34 mouse cellular contexts compared by ENCODE assay signal in genomic region chr6:97402822-97403472, GRCm38 (mm10).
DNase-seq lines count a peak whose midpoint lies in the region; ATAC-seq lines count a peak whose summit lies in the region.
"Had no signal": no experiment of that assay in that cellular context is flagged by ENCODE, and none has a peak within 500 bp of the region (broad histone marks: within the 10 kb centered on the region; RNA-seq: fewer than 3 reads in every experiment).

No protein-coding gene starts in this region.

- no peaks in the 10 kb centered on the region for H3K9me3 ChIP-seq in kidney, embryonic 15.5 days (replicated peaks)
- H3K9me3 ChIP-seq in neural tube, embryonic 12.5 days: no peaks in the 10 kb centered on the region
- H3K9me3 ChIP-seq: embryonic facial prominence, embryonic 10.5 days; embryonic facial prominence, embryonic 15.5 days; heart, embryonic 13.5 days; hindbrain, embryonic 10.5 days; limb, embryonic 12.5 days; liver, embryonic 15.5 days had no signal

- WGBS in kidney, embryonic 15.5 days: 36% methylated on average over 9 of the region's 10 CpGs
- WGBS in neural tube, embryonic 12.5 days: 46% methylated on average over 10 of the region's 10 CpGs

- peaks cover 24% of the 10 kb centered on the region for H3K4me1 ChIP-seq in kidney, embryonic 15.5 days
- H3K4me1 ChIP-seq in neural tube, embryonic 12.5 days: peaks cover 33% of the 10 kb centered on the region
- H3K4me1 ChIP-seq: embryonic facial prominence, embryonic 15.5 days had no signal

- no peaks in the 10 kb centered on the region for H3K36me3 ChIP-seq in kidney, embryonic 15.5 days
- H3K36me3 ChIP-seq in neural tube, embryonic 12.5 days: no peaks in the 10 kb centered on the region
- H3K36me3 ChIP-seq: embryonic facial prominence, embryonic 10.5 days; embryonic facial prominence, embryonic 15.5 days; heart, embryonic 13.5 days; limb, embryonic 12.5 days; liver, embryonic 15.5 days had no signal

- H3K4me3 ChIP-seq in kidney, embryonic 15.5 days (replicated peaks): no peak overlapping the region
- no peak overlapping the region for H3K4me3 ChIP-seq in neural tube, embryonic 12.5 days
- H3K4me3 ChIP-seq: embryonic facial prominence, embryonic 10.5 days; embryonic facial prominence, embryonic 15.5 days; heart, adult 2 months; heart, embryonic 13.5 days; hindbrain, embryonic 10.5 days; left cerebral cortex, adult 2 months; limb, embryonic 12.5 days; liver, embryonic 15.5 days had no signal

- H3K27ac ChIP-seq in kidney, embryonic 15.5 days: no peak overlapping the region
- no peak overlapping the region for H3K27ac ChIP-seq in neural tube, embryonic 12.5 days
- H3K27ac ChIP-seq: embryonic facial prominence, embryonic 10.5 days; embryonic facial prominence, embryonic 15.5 days; heart, adult 2 months; heart, embryonic 13.5 days; hindbrain, embryonic 10.5 days; kidney, postnatal 0 days; left cerebral cortex, adult 2 months; limb, embryonic 12.5 days; liver, embryonic 15.5 days; stomach, postnatal 0 days had no signal

- H3K9ac ChIP-seq in kidney, embryonic 15.5 days: no peak overlapping the region
- H3K9ac ChIP-seq in neural tube, embryonic 12.5 days: no peak overlapping the region
- H3K9ac ChIP-seq: embryonic facial prominence, embryonic 15.5 days; heart, embryonic 13.5 days; limb, embryonic 12.5 days; liver, embryonic 15.5 days; lung, embryonic 14.5 days had no signal

- DNase-seq in heart, adult 11 months: peak; percentile 68
- no peak for DNase-seq in heart, adult 18-20 months
- no peak for DNase-seq in kidney, postnatal 4 days
- peak; percentile 50 for DNase-seq in ZHBTc4 (ENCODE audit: low read depth, low spot score)
- DNase-seq in layer of hippocampus, adult 11-12 months (ENCODE audit: low spot score): no peak
- no peak for DNase-seq in spleen, postnatal 10 days (ENCODE audit: low spot score in 2 of 2)
- DNase-seq: adrenal gland, postnatal 10 days; cerebellum, adult 8-10 months; cerebellum, postnatal 25 days; gastrocnemius, postnatal 25 days; heart, adult 2 months; heart, postnatal 14 days; lung, embryonic 14.5 days; lung, postnatal 14 days; right cerebral cortex, adult 18-20 months; spleen, adult 18-20 months; thymus, adult 18-20 months; thymus, postnatal 25 days had no signal

- ATAC-seq in kidney, embryonic 15.5 days (replicated peaks; ENCODE audit: low FRiP score): peak; percentile 44; the same call in 1 of the 2 replicates
- ATAC-seq in neural tube, embryonic 12.5 days (ENCODE audit: low FRiP score, low read depth): peak; percentile 81
- ATAC-seq: CD4-positive, CD25-positive, alpha-beta regulatory T cell, adult 4 months; forebrain, embryonic 14.5 days; intestine, postnatal 0 days; midbrain, embryonic 16.5 days had no signal

- no peaks in the 10 kb centered on the region for H3K27me3 ChIP-seq in kidney, embryonic 15.5 days
- no peaks in the 10 kb centered on the region for H3K27me3 ChIP-seq in neural tube, embryonic 12.5 days (replicated peaks)
- H3K27me3 ChIP-seq: embryonic facial prominence, embryonic 15.5 days; limb, embryonic 12.5 days; liver, embryonic 15.5 days had no signal

- H3K4me2 ChIP-seq in kidney, embryonic 15.5 days: no peak overlapping the region
- no peak overlapping the region for H3K4me2 ChIP-seq in neural tube, embryonic 12.5 days (replicated peaks)
- H3K4me2 ChIP-seq: embryonic facial prominence, embryonic 15.5 days; heart, embryonic 13.5 days; limb, embryonic 12.5 days; liver, embryonic 15.5 days; lung, embryonic 14.5 days; midbrain, embryonic 11.5 days had no signal

Comparison
In these comparisons a context has a peak if more than half of its experiments do, and no peak if none do; other contexts are left out.
1. DNase-seq: peak in heart, adult 11 months (single experiment) and ZHBTc4 (single experiment); none in heart, adult 18-20 months (0 of 2), kidney, postnatal 4 days (0 of 2), layer of hippocampus, adult 11-12 months (single experiment) and spleen, postnatal 10 days (0 of 2).